Mouse (Mus musculus) neural tube, embryonic 12.5 days (tissue): ENCODE results near the gene Eif2ak3. TPM values are rescaled to one million over a fixed set of nuclear protein-coding genes. Genes with fewer than 3 reads are reported as not detected.

Experiments used
- ATAC-seq: fragments of 200-750 bp; cut with Nextera tagmentation; 2 replicates; pipeline ENCODE4 v1.8.0; 2017; ENCODE audit warnings: low read depth, mild to moderate bottlenecking, moderate TSS enrichment, moderate library complexity; ENCODE audit not compliant: low FRiP score
- H3K27ac ChIP-seq: fragments of 300-500 bp; sonication (generic); 2 replicates; pipeline ENCODE4 v1.5.1; 2016
- H3K27me3 ChIP-seq: fragments of 300-500 bp; sonication (generic); replicated peaks from 2 replicates; pipeline ENCODE4 v1.6.1; 2016; ENCODE audit warnings: mild to moderate bottlenecking
- H3K36me3 ChIP-seq: fragments of 300-500 bp; sonication (generic); 2 replicates; pipeline ENCODE4 v1.6.1; 2016; ENCODE audit warnings: mild to moderate bottlenecking
- H3K4me1 ChIP-seq: fragments of 300-500 bp; sonication (generic); 2 replicates; pipeline ENCODE4 v1.6.1; 2016
- H3K4me2 ChIP-seq: fragments of 300-500 bp; sonication (generic); replicated peaks from 2 replicates; pipeline ENCODE4 v1.6.1; 2016; ENCODE audit warnings: mild to moderate bottlenecking
- H3K4me3 ChIP-seq: fragments of 300-500 bp; sonication (generic); 2 replicates; pipeline ENCODE4 v1.5.1; 2016
- H3K9ac ChIP-seq: fragments of 300-500 bp; sonication (generic); 2 replicates; pipeline ENCODE4 v1.6.1; 2016; ENCODE audit warnings: mild to moderate bottlenecking
- H3K9me3 ChIP-seq: fragments of 300-500 bp; sonication (generic); 2 replicates; pipeline ENCODE4 v1.6.1; 2016; ENCODE audit warnings: mild to moderate bottlenecking
- WGBS: fragments of 180-500 bp; shearing (Covaris S2); methylation state at CpG from one replicate; pipeline ENCODE4 v1.1.7; 2016; 5-methylcytosine and 5-hydroxymethylcytosine counted together
- polyA plus RNA-seq: library from polyadenylated mRNA; unstranded; fragments of >200 nt; fragmentation: Nextera tagmentation; extraction: Ambion mirVana; gene quantifications from 2 replicates; pipeline ENCODE4 v1.2.1, GENCODE M21; 2016

The Eif2ak3 gene
- 17.2 and 17.7 TPM in 2 replicates for polyA plus RNA-seq

GRCm38 (mm10) chr6:70844002-70844804, at the start of gene Eif2ak3:
Gene Eif2ak3 (plus strand): TSS chr6:70844515.
- peak; percentile 99 for ATAC-seq
- under 1% methylated on average over 63 of the region's 63 CpGs for WGBS

GRCm38 (mm10) chr6:70796940-70797339, 47.4 kb upstream of the Eif2ak3 start:
- Histone ChIP-seq H3K4me3 (no peak overlapping the region), H3K36me3 (no peaks in the 10 kb centered on the region), H3K27ac (no peak overlapping the region), H3K4me2 (no peak overlapping the region), H3K4me1 (peaks cover 5% of the 10 kb centered on the region), H3K9ac (no peak overlapping the region), H3K27me3 (no peaks in the 10 kb centered on the region), H3K9me3 (no peaks in the 10 kb centered on the region)
- WGBS = 82% methylated on average over 6 of the region's 6 CpGs
- no peak for ATAC-seq

More at GRCm38 (mm10) chr6:70844002-70844804, at the start of gene Eif2ak3:
- H3K4me2 ChIP-seq = peak within 1 kb of the TSS; percentile 77
- no peaks in the 10 kb centered on the region for H3K9me3 ChIP-seq
- H3K27me3 ChIP-seq = no peaks in the 10 kb centered on the region
- peaks cover 20% of the 10 kb centered on the region for H3K4me1 ChIP-seq
- no peaks in the 10 kb centered on the region for H3K36me3 ChIP-seq
- peak within 1 kb of the TSS; percentile 80 for H3K27ac ChIP-seq
- peak within 1 kb of the TSS; percentile 83 for H3K9ac ChIP-seq
- peak within 1 kb of the TSS; percentile 87 for H3K4me3 ChIP-seq

GRCm38 (mm10) chr6:70797581-70798251, 46.6 kb upstream of the Eif2ak3 start:
- Histone ChIP-seq H3K36me3 (no peaks in the 10 kb centered on the region), H3K27ac (no peak overlapping the region), H3K9ac (no peak overlapping the region), H3K4me2 (no peak overlapping the region), H3K4me1 (peaks cover 3% of the 10 kb centered on the region), H3K27me3 (no peaks in the 10 kb centered on the region), H3K9me3 (no peaks in the 10 kb centered on the region), H3K4me3 (no peak overlapping the region)
- 25% methylated on average over 9 of the region's 9 CpGs for WGBS
- no peak for ATAC-seq

DNA sequence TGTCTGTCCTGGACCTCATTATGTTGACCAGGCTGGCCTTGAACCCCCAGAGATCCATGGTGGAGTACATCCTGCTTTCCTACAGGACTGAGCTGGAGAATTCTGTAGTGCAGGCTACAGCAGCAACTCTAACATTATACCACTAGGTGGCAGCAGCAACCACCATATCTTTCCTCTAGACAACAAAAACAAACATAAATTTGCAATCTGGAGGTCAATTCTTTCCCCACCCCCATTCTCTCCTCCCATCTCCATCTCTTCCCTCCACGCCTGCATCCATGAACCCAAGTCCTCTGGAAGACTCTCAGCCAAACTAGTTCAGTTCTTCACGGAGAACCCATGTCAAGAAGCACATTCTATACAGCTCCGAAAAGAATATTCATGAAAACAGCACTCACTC, 39.7 kb upstream of the Eif2ak3 start:
- Histone ChIP-seq H3K4me1 (0 out of 2 replicates have a peak, but pooled peaks cover 3% of the 10 kb centered on the region), H3K4me2 (peak overlapping the region; percentile 31; the same call in 1 of the 2 replicates)
- WGBS = 27% methylated on average over 3 of the region's 3 CpGs

GRCm38 (mm10) chr6:70805267-70805666, 39.0 kb upstream of the Eif2ak3 start:
- Histone ChIP-seq H3K9me3 (no peaks in the 10 kb centered on the region), H3K27ac (no peak overlapping the region), H3K36me3 (no peaks in the 10 kb centered on the region), H3K9ac (no peak overlapping the region), H3K4me3 (no peak overlapping the region), H3K4me2 (peak overlapping the region; percentile 31), H3K4me1 (0 out of 2 replicates have a peak, but pooled peaks cover 3% of the 10 kb centered on the region), H3K27me3 (no peaks in the 10 kb centered on the region)
- peak; percentile 65 for ATAC-seq
- WGBS = 17% methylated on average over 7 of the region's 7 CpGs

More for the DNA sequence above, 39.7 kb upstream of the Eif2ak3 start:
- H3K27me3 ChIP-seq = no peaks in the 10 kb centered on the region
- no peaks in the 10 kb centered on the region for H3K36me3 ChIP-seq
- H3K9me3 ChIP-seq = no peaks in the 10 kb centered on the region
- no peak overlapping the region for H3K27ac ChIP-seq
- H3K4me3 ChIP-seq = no peak overlapping the region
- ATAC-seq = peak; percentile 19; the same call in 1 of the 2 replicates
- H3K9ac ChIP-seq = no peak overlapping the region

- no peaks in the 10 kb centered on the region for H3K9me3 ChIP-seq
- ATAC-seq = peak; percentile 74
- 0 out of 2 replicates have a peak, but pooled peaks cover 3% of the 10 kb centered on the region for H3K4me1 ChIP-seq
- H3K27ac ChIP-seq = no peak overlapping the region
- no peaks in the 10 kb centered on the region for H3K36me3 ChIP-seq
- H3K27me3 ChIP-seq = no peaks in the 10 kb centered on the region
- H3K9ac ChIP-seq = no peak overlapping the region
- peak overlapping the region; percentile 14 for H3K4me2 ChIP-seq
- H3K4me3 ChIP-seq = no peak overlapping the region
- WGBS = 11% methylated on average over 13 of the region's 13 CpGs
These were observed 38.3 kb upstream of the Eif2ak3 start for GRCm38 (mm10) chr6:70805820-70806513.

DNA sequence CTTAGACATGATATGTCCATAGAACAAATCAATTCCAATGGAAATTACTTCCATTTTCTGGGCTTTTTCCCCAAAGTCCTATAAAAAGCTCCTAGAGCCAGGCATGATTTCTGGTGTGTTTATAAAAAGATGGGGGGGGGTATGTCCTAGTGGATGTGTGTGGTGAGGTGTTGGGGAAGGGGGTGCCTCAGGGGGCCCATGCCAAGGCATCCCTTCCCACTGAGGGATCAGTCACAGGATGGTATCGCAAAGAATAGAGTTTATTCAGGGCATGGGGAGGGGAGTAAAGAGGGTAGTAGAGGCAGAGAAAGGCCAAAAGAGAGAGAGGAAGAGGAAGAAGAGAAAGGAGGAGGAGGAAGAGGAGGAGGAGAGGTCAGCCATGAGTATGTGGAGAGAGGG, 37.8 kb upstream of the Eif2ak3 start:
- Histone ChIP-seq H3K27ac (no peak overlapping the region), H3K9me3 (no peaks in the 10 kb centered on the region), H3K4me1 (0 out of 2 replicates have a peak, but pooled peaks cover 3% of the 10 kb centered on the region), H3K4me2 (peak overlapping the region; percentile 14; the same call in 1 of the 2 replicates), H3K4me3 (no peak overlapping the region), H3K36me3 (no peaks in the 10 kb centered on the region), H3K9ac (no peak overlapping the region), H3K27me3 (no peaks in the 10 kb centered on the region)
- 63% methylated on average over 1 of the region's 1 CpGs for WGBS
- peak; percentile 13 for ATAC-seq

- Histone ChIP-seq H3K9ac (no peak overlapping the region), H3K4me3 (no peak overlapping the region), H3K36me3 (no peaks in the 10 kb centered on the region), H3K27ac (no peak overlapping the region), H3K27me3 (no peaks in the 10 kb centered on the region), H3K4me2 (no peak overlapping the region), H3K9me3 (no peaks in the 10 kb centered on the region), H3K4me1 (0 out of 2 replicates have a peak, but pooled peaks cover 3% of the 10 kb centered on the region)
- 91% methylated on average over 1 of the region's 1 CpGs for WGBS
- ATAC-seq = no peak
These were observed 33.8 kb upstream of the Eif2ak3 start for GRCm38 (mm10) chr6:70810524-70810923.

DNA sequence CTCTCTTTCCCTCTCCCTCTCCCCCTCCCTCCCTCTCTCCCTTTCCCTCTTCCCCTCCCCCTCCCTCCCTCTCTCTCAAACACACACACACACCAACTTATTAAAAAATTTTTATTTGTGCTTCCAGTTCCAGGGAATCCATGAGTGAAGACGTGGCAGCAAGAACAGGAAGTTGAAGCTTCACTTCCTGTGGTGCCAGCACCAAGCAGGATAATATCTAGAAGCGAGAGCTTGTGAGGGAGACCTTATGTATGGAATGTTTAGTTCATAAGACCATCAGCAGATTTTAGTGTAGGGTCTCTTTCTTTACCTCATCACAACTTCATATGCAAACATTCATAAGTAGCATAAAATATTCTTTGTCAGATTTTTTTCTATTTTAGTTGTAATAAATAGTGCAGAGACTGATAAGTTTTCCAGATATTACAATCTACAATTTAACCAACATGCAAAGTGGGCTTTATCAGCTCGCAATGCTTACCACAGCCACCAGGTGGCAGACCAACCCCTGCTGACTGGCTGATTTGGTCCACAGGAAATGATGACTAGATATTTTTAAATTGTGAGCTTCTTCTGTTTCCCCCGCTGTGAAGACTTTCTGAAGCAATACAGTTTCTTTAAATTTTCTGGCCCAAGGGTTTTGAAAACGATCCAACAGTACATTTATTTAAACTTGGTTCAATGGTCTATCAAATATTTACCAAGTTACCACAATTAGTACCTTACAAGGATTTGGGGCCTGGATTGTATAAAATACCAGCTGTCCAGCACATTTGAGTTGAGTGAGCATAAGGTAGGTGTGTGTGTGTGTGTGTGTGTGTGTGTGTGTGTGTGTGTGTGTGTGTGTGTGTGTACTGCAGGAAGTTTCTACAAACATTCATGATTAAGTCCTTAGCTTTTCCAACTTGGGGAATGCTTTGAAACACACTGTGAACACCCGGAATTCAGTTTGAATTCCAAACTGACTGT, 32.5 kb upstream of the Eif2ak3 start:
- no peaks in the 10 kb centered on the region for H3K36me3 ChIP-seq
- no peak overlapping the region for H3K9ac ChIP-seq
- H3K9me3 ChIP-seq = no peaks in the 10 kb centered on the region
- H3K27ac ChIP-seq = no peak overlapping the region
- H3K27me3 ChIP-seq = no peaks in the 10 kb centered on the region
- no peaks in the 10 kb centered on the region for H3K4me1 ChIP-seq
- no peak overlapping the region for H3K4me3 ChIP-seq
- ATAC-seq = no peak
- H3K4me2 ChIP-seq = no peak overlapping the region
- 23% methylated on average over 6 of the region's 6 CpGs for WGBS

- no peak overlapping the region for H3K4me3 ChIP-seq
- no peaks in the 10 kb centered on the region for H3K4me1 ChIP-seq
- ATAC-seq = no peak
- H3K9ac ChIP-seq = no peak overlapping the region
- no peak overlapping the region for H3K4me2 ChIP-seq
- WGBS = 58% methylated on average over 4 of the region's 4 CpGs
- H3K27ac ChIP-seq = no peak overlapping the region
- no peaks in the 10 kb centered on the region for H3K27me3 ChIP-seq
- no peaks in the 10 kb centered on the region for H3K9me3 ChIP-seq
- no peaks in the 10 kb centered on the region for H3K36me3 ChIP-seq
These were observed 31.8 kb upstream of the Eif2ak3 start for GRCm38 (mm10) chr6:70812526-70812895.

DNA sequence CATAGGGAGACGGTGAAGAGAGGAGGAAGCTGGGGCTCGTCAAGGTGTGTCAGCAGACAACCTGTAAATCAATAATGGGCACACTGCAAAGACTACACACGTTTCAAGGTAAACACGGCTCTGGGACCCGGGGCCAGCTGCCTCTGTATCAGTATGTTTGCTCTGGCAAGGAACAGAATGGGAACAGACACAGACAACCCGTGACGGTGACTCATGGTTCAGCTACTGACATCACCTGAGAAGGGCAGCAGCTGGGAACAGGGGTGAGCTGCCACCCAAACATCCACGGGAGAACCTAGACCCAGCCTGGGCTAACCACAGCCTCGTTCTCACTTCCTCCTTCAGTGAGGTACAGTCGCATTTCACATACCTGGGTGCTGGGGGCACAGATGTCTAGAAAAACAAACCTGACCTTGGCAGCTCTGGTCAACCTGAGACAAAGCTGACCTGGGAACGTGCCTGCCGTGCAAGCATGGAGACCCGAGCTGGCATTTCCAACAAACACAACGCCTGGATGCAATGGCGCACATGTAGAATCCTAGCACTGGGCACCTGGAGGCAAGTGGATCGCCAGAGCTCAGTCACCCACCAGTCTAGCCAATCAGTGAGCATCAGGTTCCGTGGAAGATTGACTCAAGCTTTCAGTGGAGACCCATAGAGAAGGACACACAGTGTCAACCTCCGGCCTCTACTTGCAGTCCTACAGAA, 30.2 kb upstream of the Eif2ak3 start:
- no peak for ATAC-seq
- Histone ChIP-seq H3K4me3 (no peak overlapping the region), H3K4me2 (no peak overlapping the region), H3K36me3 (no peaks in the 10 kb centered on the region), H3K4me1 (no peaks in the 10 kb centered on the region), H3K9ac (no peak overlapping the region), H3K9me3 (no peaks in the 10 kb centered on the region), H3K27me3 (no peaks in the 10 kb centered on the region), H3K27ac (no peak overlapping the region)
- 90% methylated on average over 18 of the region's 18 CpGs for WGBS
